Mouse (Mus musculus): Measurements from ENCODE around the gene Xxylt1. TPM values are rescaled to one million over a fixed set of nuclear protein-coding genes. Genes with fewer than 3 reads are reported as not detected.
A peak's percentile ranks its signal among the peaks of the same experiment; 100 is the strongest.

Gene Xxylt1
- total and polyA plus RNA-seq, 3 experiments, result 21.5 to 45.7 (median 35.1) TPM

- Histone ChIP-seq H3K27me3 (replicated peaks) (no peaks in the 10 kb centered on the region), H3K36me3 (replicated peaks in 1 of 2; ENCODE audit: control insufficient read depth in 1 of 2, insufficient read depth in 1 of 2, low read length in 1 of 2) (peaks cover 0 to 21% of the 10 kb centered on the region in 2 experiments), H3K79me2 (replicated peaks; ENCODE audit: control insufficient read depth, extremely low read depth, insufficient read depth, poor library complexity, severe bottlenecking) (no peaks in the 10 kb centered on the region), H3K9ac (ENCODE audit: insufficient read depth, low read depth) (no peak overlapping the region), H3K4me2 (ENCODE audit: insufficient read depth, low read depth, poor library complexity, severe bottlenecking) (no peak overlapping the region), H3K27ac (ENCODE audit: insufficient read depth, low read depth) (no peak overlapping the region), H3K4me1 (ENCODE audit: control insufficient read depth in 1 of 2, insufficient read depth in 2 of 2) (peaks cover 38 to 74% of the 10 kb centered on the region in 2 experiments), H3K9me3 (replicated peaks; ENCODE audit: low read length) (no peaks in the 10 kb centered on the region), H3K4me3 (replicated peaks in 1 of 3; ENCODE audit: low read depth in 2 of 3, low read length in 2 of 3, poor library complexity in 1 of 3) (no peak overlapping the region)
- in situ Hi-C loops (cut with MboI; ENCODE audit: low pct_ligation_motif_present, low pct_unique_long_range_greater_than_20kb, low sequenced_read_pairs) (no loop called here), dilution Hi-C loops (cut with MboI; ENCODE audit: extremely low pct_ligation_motif_present, extremely low pct_unique_long_range_greater_than_20kb, low sequenced_read_pairs) (no loop called here)
- TF ChIP-seq TCF12 (IDR thresholded peaks at IDR 0.05; ENCODE audit: low read depth, low read length) (no peak), EP300 (IDR thresholded peaks at IDR 0.05; ENCODE audit: low read length) (no peak), ZKSCAN1 (IDR thresholded peaks at IDR 0.05; ENCODE audit: borderline replicate concordance, low read depth, low read length) (no peak), POLR2AphosphoS2 (IDR thresholded peaks at IDR 0.05; ENCODE audit: low read depth, low read length) (no peak), ETS1 (conservative IDR thresholded peaks at IDR 0.05; ENCODE audit: low read depth, low read length) (no peak), E2F4 (IDR thresholded peaks at IDR 0.05; ENCODE audit: insufficient replicate concordance, low read depth, low read length) (no peak), HCFC1 (IDR thresholded peaks at IDR 0.05; ENCODE audit: low read depth, low read length) (no peak), TBP (conservative IDR thresholded peaks at IDR 0.05; ENCODE audit: low read depth, low read length) (no peak), ZC3H11A (IDR thresholded peaks at IDR 0.05; ENCODE audit: low read depth, low read length) (no peak), USF1 (IDR thresholded peaks at IDR 0.05; ENCODE audit: low read depth, low read length) (no peak), JUND (conservative IDR thresholded peaks at IDR 0.05; ENCODE audit: low read depth, low read length) (no peak), JUN (IDR thresholded peaks at IDR 0.05; ENCODE audit: insufficient read depth, low read depth, low read length) (no peak), SMC3 (IDR thresholded peaks at IDR 0.05; ENCODE audit: low read depth, low read length) (peak; percentile 66), BHLHE40 (IDR thresholded peaks at IDR 0.05; ENCODE audit: low read depth, low read length) (no peak), CHD1 (IDR thresholded peaks at IDR 0.05; ENCODE audit: low read depth, low read length) (no peak), NELFE (IDR thresholded peaks at IDR 0.05; ENCODE audit: low read depth, low read length) (no peak), CTCF (conservative IDR thresholded peaks at IDR 0.05 in 1 of 2, IDR thresholded peaks at IDR 0.05 in 1 of 2; ENCODE audit: low read depth in 2 of 2, low read length in 2 of 2) (peak; percentile 37 to 66; a peak in 3 of 4 replicates), ZNF384 (IDR thresholded peaks at IDR 0.05; ENCODE audit: low read depth, low read length) (no peak), CHD2 (IDR thresholded peaks at IDR 0.05; ENCODE audit: low read length) (no peak), RAD21 (IDR thresholded peaks at IDR 0.05; ENCODE audit: low read depth, low read length) (peak; percentile 56), USF2 (conservative IDR thresholded peaks at IDR 0.05; ENCODE audit: low read depth, low read length) (no peak), ZMIZ1 (IDR thresholded peaks at IDR 0.05; ENCODE audit: low read depth, low read length) (no peak), GABPA (IDR thresholded peaks at IDR 0.05; ENCODE audit: insufficient replicate concordance, low read depth, low read length) (no peak), ELF1 (IDR thresholded peaks at IDR 0.05; ENCODE audit: low read depth, low read length) (no peak), MEF2A (IDR thresholded peaks at IDR 0.05; ENCODE audit: borderline replicate concordance, low read depth, low read length) (no peak)
- DNase-seq (ENCODE audit: extremely low read depth), result peak; percentile 43
These were observed 140.5 kb downstream of the Xxylt1 start for GRCm38 (mm10) chr16:30940699-30941098.
